Mouse (Mus musculus): ENCODE data around the gene Ccr4.

The Ccr4 gene

DNA sequence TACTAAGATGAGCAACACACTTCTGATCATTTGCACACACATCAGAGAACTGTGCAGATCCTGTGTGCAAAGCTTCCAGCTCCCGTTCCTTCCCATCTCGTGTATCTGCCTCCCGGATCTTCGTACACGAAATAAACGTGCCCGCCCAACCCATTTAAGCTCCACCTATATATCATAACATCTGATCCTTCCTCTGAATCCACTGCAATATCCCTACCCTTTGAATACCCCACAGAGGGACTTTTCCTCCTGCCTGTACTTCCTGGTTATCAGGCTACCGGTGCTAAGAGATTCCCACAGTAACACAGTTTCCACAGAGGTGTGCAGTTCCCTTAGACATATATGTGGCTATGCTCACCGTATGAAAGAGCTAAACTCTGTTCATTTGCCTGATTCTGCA, at the start of gene Ccr4:
Gene Ccr4 (minus strand): TSS at position 101 of the 400 bp plus-strand sequence.
- no peak for DNase-seq

DNA sequence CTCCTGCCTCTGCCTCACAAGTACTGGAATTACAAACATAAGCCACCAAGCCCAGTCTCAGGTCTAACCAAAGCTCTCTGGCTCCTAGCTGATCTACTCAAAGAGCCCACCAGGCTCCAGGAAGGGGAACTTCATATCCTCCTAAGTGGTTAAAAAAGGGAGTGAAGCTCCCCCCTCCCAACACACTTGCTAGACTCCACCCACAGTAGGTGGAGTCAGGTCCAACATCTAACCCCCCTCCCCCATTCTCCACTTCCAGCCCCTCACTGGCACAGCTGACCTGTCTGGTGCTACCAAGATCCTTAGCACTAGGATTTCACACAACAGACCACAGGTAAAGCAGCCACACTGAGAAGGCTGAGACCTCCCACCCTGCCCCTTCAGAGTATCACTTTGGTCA, 49.1 kb upstream of the Ccr4 start:
- no peak for DNase-seq

DNA sequence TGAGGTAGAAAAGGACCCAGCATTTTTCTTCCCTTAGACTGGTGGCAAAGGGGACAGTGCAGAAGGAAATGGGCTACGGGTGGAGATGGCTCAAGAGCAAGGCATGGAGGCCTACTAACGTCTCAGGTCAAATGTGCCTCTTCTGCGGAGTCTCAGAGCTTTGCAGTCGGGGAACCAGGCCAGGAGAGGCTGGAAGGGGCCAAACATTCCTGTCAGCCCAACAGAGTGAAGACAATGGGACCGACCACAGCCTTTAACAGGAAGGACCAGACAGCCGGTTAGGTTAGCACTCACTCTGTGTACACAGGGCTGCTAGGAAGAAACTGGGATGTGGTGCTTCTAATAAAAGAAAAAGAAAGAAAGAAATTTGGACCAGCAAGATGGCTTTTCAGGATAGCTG, 45.3 kb upstream of the Ccr4 start:
- no peak for DNase-seq

DNA sequence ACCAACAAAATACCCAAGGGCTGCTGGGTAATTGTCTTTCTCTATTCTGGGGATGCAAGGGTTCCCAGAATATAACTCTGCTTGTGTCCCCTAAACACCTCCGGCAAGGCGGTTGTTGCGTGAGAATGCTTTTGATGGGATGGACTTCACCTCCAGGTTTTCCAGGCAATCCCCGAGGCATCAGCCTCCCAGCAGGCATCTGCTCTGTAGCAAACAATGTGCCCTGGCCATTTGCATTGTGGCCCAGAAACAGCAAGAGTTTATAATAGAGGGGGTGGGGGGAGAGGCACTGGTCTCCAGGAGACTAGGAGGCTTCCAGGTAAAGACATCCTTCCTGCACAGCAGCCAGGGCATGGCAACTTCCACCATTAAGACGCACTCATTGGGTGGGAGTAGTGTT, 44.4 kb upstream of the Ccr4 start:
- DNase-seq = no peak

DNA sequence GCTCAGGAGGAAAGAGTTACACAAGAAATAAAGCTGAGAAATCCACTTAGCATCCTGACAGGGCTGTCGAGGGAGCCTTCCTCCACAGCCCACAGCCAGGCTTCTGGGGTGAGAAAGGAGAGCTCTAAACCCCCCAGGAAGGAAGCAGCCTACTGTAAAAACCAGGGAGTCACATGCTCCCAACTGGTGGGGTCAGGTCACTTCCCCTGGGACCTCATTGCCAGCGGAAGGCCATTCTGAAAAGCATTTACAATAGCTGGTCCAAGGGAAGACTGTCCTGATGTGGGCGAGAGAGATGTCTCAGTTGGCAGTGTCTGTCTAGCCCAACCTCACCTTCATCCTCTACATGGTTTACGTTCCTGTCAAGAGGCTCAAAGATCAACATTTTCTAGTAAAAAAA, 43.8 kb upstream of the Ccr4 start:
- DNase-seq = no peak

DNA sequence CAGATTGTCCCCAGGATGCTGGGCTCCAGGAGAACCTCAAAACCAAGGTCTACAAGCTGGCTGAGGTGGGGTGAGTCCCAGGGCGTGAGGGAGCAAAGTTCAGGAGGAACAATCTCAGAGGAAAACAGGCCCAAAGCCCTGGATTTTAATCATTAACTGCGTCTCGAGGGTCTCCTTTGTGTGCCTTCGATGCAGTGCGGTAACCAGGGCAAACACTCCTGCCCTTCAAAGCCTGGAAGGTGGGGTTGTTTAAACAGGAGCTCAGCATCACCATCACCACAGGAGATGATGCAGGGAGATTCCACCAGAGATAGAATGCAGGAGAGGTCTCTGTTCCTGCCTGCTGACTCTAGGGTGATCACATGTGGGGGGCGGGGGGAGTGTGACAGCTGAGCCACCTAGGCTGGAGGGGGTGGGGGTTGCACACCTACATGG, 42.9 kb upstream of the Ccr4 start:
- no peak for DNase-seq

DNA sequence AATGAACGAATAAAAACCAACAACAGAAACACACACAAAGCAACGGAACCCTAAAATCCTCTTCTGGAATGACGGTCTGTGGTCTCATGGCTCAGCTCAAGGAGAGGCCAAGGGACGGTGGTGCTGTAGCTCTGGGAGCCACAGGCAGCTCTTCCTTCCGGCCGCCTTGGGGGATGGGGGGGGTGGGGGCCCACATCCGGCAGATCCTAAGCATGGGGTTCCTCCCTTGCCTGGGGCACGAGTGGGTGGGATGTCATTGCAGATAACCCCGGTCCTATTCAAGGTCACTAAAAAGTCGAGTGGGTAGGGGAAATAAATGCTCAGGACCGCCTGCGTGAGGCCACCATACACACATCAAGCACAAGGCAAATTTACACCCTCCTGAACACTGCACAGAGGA, 42.0 kb upstream of the Ccr4 start:
- DNase-seq = no peak

DNA sequence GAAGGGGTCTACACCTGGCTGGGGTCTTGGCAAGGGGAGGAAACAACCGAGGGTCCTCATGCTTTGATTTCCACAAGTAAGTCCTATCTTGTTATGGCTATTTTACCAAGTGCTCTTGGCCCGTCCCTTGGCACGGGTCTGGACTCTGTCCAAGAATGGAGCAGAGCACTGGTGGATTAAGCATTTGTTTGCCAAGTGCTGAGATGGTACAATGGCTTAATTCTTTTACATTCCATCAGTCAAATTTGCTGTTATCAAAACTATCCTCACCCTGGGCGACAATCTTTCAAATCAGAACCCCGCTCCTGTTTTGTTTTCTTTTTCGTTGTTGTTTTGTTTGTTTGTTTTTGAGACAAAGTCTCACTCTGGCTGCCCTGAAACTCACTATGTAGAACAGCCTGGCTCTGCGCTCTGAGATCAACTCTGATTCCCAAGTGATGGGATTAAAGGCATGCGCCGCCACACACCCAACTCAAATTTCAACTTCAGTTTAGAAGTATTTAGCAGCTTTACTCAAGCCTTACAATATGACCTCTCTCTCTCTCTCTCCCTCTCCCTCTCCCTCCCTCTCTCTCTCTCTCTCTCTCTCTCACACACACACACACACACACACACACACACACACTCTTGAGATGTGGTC, 40.2 kb upstream of the Ccr4 start:
- no peak for DNase-seq

DNA sequence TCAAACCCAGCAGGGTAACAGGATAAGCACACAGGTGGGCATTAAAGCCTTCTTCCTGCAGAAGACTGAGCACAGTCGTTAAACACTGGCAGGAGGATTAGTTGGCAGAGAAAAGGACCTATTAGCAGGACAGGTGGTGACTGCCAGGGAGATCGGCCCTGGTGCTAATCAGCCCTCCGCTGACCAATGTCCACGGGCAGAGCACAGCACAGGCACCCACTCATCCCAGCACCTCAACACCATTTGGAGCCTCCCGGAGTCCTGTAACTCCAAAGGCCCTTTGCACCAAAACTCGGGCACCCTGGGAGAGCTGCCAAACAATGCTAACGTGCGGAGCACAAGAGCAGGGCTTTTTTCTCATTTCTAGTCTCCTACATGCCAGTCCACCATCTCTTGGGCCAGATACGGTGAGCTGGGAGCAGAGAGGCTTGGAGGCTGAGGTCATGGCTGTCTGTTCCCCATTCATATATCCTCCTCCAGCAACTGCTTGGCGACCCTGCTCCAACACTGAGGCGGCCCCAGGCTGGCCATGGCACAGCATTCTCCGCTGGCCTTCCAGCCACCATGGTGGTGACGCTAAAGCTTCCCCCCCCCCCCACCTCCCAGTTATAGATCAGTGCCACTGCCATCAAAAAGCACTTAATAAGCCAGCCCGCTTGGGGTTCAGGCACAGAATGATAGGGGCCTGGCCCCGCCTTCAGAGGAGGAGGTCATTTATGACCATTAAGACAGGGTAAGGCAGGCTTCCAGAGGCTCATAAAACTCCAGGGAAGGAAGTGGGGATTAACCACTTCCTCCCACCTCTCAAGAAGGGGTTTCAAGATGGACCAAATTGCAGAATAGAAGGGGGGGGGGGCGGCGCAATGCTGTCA, 39.4 kb upstream of the Ccr4 start:
- DNase-seq = no peak

DNA sequence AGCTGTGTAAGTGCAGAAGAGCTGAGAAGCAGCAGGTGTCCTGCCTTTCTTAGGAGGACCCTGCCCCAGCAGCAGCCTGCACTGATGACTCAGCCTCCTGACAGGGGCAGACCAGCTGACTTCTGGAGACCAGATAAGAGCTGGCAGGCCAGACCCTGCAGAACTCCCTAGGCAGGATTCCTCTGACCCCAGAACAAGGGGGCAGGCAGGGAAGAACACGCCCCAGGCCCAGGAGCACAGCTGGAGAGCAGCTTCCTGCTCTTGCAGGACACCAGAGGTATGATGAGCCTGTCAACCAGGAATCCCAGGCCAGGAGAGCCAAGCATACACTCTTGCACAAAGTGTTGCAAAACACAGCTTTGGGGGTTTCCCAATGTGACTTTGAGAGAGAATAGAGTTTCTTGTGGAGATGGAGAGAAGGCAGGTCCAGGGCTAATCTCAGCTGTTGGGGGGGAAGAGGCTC, 36.6 kb upstream of the Ccr4 start:
- no peak for DNase-seq

DNA sequence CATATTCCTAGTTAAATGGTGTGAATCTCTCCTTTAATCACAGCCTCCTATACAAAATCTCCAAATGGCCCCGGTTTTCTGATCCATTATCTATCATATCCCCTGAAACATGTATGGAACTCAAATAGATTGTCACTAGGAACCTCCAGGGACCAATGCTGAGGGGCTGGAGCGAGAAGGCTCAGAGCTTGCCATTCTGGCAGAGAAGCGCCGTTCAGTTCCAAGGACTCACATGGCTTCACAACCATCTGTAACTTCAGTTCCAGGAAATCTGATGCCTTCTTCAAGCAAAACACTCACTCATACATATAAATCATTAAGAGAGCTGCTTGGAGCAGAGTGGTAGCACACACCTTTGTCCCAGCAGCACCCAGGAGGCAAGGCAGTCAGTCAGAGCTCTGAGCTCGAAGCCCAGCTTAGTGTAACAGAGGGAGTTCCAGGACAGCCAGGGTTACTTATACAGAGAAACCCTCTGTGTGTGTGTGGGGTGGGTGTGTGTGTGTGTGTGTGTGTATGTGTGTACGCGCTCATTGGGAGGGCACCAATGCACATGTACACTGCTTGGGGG, 34.4 kb upstream of the Ccr4 start:
- no peak for DNase-seq

DNA sequence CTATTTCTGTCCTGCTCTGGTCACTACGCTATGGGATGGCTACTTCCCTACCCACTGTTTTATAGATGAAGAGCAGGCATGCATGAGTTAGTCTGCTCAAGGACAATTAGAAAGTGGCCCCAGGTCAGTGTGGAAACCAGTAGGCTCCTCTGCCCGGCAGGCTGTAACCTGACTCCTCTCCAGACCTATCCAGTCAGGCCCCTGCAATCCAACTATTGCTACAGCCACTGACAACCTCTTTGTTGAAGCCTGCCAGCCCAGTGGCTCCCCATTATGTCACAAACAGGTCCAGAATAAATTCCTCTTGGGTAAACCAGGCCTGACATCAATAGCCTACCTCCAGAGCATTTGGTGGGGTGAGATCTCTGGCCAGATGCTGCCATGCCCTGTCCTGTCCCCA, 31.9 kb upstream of the Ccr4 start:
- no peak for DNase-seq

DNA sequence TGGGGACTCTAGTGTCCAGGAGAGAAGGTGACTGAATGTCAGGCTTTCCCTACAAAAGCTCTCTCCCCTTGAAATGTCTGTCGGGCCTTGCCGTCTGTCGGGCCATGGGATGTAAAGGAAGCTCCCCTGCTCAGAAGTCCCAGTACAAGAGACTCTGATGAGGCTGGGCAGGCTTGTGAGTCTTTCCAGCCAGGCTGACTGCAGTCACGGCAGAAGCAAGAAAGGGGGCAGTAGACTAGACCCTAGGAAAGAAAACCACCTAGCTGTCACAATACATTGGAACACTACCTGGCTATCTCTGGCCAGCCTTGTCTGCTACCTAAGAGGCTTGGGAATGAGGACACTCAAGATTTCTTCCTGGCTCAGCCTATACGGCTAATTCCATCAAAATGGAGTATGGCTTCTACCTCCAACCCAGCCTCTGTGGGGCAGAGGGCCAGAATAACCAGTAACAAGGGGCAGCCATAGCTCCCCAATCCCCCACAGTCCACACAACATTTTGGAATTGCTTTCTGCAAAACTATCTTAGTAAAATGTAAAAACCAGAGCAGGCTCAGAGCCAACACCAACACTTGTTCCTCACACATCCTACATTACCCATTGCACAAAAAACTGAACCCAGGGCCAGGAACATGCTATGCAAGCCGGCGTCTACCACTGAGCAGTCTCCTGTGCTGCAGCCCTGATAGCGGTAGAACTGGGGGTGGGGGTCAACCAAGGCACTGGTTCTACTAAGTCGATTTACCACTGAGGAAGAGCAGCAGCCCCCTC, 30.2 kb upstream of the Ccr4 start:
- DNase-seq = no peak

DNA sequence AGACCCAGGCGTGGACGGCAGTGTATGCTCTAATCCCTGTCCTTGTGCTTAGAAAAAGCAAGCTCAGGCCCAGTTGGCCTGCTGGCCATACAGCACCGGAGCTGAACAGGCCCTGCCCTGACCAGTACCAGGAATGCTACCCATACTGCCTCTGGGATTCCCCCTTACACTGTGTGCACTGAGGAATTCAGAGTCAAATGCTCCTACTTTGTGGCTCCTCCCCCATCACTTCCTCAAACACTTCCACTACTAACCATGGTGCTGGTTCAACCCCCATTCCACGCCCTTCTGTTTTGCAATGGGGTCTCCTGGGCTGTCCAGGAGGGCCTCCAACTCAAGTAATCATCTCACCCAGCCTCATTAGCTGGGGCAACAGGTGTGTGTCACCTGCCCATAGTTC, 29.1 kb upstream of the Ccr4 start:
- no peak for DNase-seq

DNA sequence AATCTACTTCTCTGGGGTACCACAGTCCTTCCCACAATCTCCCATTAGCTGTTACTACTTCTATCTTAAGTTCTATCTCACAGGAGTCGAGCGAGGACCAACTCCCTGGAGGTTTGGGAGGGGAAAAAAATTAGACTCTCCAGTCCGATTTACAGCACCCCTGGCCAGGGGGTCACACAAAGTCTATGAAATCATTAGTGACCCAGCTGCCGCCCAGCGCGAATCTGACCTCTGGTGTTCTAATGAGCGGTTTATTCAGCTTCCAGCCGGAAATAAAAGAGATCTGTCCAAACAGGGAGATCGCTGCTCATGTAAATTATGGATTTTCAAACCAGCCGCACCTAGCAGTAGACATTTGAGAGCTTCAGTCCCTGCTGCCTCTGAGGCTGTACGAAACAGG, 26.6 kb upstream of the Ccr4 start:
- DNase-seq = no peak

DNA sequence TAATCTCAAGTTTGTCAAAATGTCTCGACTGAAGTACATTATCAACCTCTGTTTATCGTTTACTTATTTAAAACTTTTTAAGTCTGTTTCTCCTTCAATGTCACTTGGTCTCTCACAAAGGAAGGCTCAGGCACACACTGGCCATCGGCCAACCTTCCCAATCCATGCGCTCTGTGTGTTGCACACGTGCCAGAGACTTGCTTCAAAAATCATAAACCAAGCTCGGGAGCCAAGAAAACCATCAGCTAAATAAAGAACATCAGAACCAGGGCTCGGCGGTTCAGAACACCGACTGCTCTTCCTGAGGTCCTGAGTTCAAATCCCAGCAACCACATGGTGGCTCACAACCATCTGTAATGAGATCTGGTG, 23.9 kb upstream of the Ccr4 start:
- DNase-seq = no peak

DNA sequence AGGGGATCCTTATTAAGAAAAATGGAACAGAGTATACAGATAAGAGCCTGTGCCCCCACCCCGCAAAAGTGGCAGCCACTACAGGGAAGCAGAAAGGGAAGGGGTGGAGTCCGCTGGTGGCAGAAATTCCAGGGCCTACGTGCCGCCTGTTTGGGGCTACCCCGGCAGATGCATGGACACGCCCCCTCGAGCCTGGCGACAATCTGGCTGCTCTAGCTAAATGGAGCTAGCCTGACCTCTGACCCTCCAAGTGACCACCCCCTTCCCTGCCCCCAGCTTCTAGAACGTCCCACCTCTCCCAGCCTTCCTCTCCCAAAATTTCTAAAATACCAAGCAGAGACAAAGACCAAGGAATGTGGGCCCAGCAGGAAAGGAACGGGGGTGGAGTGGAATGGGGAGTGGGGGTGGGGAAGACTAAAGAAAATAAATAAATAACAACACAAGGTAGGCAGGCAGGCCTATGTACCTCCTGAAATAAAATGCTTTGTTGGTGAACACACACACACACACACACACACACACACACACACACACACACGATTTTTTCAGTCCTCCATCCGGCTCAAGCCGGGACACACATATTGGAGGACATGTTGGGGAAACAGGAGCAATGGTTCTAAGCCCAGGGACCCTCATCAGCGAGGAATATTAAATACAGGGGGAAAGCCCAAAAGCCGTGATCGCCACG, 23.4 kb upstream of the Ccr4 start:
- DNase-seq = no peak

DNA sequence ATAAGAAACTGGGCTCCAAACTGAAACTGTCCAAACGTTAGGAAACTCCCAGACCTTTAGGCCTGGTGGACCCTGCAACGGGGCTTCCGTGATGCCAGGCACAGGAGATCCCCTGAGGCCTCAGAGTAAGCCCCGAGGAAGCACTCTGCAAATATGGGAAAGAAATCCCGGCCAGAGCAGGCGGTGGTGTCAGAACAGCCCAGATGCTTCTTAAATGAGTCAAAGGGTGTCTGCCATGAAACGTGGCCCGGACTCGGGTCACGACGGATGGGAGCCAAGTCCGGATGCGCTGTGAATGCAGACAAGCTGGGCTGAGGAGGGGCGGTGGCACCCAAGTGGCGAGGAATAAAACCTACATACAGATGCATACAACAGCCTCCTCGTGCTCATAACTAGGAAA, 22.4 kb upstream of the Ccr4 start:
- no peak for DNase-seq

DNA sequence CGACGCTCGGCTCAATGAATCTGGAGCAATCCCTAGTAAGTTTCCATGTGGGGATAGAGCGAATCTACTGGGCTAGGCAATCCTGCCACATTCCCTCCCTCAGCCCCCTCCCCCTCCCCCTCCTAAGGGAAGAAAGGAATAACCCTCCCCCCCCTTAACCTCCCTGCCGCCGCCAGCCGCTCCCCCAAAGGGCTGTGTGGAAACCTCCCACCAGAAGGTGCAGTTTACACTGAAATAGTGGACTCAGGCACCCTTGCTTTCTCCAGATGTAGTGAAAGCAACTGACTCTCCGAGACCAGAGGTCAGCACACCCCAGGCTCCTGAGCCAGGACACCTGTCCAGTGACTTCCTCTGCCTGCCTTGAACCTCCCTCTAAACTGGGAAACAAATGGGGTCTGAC, 21.9 kb upstream of the Ccr4 start:
- DNase-seq = no peak

DNA sequence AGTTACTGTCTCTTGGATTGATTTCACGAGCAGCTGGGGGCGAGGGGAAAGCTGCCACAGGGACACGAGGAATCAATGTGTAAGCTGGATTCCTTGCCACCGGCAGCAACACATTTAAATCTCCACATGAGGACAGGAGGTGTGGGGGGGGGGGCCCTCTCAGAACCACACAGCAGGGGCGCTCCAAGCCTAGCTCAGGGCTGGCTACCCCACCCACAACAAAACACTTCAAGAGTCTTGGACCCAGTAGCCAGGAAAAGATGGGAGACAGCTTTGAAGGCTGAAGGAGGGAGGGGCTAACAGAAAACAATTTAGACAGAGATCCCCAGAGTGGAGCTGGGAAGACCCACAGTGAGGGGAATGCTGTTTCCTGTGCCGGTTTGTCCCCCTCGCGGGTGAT, 21.2 kb upstream of the Ccr4 start:
- no peak for DNase-seq

DNA sequence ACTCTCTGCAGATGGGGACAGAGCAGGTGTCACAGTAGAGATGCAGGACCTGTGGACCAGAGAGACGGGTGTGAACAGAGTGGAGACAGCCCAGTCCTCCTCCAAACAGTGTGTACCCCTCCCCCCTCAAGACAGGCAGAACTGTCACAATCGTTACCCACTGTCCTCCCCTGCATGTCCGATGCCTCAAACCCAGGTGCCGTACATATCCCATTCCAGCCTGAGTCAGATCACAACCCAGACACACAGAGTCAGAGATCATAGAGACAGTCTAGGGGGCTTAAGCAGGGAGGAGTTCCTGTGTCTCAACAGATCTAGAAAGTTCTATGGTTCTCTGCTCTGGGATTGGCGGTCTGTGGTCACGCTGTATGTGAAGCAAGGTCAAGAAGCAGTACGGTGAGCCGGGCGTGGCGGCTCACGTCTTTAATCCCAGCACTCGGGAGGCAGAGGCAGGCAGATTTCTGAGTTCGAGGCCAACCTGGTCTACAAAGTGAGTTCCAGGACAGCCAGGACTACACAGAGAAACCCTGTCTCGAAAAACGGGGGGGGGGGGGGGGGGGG, 20.4 kb upstream of the Ccr4 start:
- no peak for DNase-seq

DNA sequence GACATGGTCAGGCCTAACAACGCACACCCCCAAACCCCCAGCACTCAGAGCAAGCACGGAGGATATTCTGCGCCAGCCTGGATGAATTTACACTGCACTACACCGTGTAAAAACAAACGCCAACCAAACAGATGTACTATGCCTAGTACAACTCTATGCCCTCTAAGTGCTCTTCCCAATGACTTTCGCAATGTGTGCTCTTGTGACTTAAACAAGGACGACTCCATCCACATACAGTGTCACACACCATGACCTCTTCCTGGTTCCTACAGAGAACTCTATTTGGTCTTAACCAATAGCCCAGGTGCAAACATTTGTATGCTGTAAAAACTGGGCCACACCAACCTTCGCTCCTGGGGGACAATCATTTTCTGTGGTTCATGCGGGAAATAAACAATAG, 17.8 kb upstream of the Ccr4 start:
- no peak for DNase-seq

DNA sequence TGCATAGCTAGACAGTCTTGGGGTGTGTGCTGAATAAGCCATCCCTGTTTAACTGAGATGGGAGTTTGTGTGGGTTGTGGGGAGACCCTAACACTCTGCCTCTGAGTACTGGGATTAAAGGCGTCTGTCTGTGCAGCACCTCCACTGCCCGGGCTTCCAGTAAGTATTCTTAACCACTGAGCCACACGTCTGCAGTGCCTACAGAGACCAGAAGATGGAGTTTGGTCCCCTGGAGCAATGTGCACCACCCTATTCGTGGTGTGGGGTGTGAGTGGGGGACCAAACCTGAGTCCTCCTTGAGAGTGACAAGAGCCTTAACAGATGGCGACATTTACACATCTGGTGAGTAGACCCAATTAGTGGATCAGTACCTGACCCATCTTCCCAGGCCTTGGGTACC, 17.3 kb upstream of the Ccr4 start:
- no peak for DNase-seq

Measured in cerebellum, adult 8-10 months (tissue).